Mouse (Mus musculus): ENCODE data around the gene Tada2a.

- no peak for TF ChIP-seq POLR2A (IDR thresholded peaks at IDR 0.05; ENCODE audit: insufficient read depth, low read depth, low read length)
- no peak for TF ChIP-seq CTCF (IDR thresholded peaks at IDR 0.05)
- TF ChIP-seq EP300 (IDR thresholded peaks at IDR 0.05; ENCODE audit: insufficient read depth, low read depth, low read length) = no peak
These were observed 38.8 kb downstream of the Tada2a start for GRCm38 (mm10) chr11:84090572-84090971.
